Mouse (Mus musculus) CH12.LX (cell line): Measurements from ENCODE around the gene Inhbb.

Source experiments
- CTCF ChIP-seq, 2 experiments: IDR thresholded peaks in 1 of 2; conservative IDR thresholded peaks in 1 of 2; 2 replicates each; pipeline ENCODE4 v1.5.1; 2011 to 2012; ENCODE audit warnings: low read depth in 2 of 2, low read length in 2 of 2, improper control_type of control experiment in 1 of 2, inconsistent platforms in 1 of 2, mild to moderate bottlenecking in 1 of 2, moderate library complexity in 1 of 2
- EP300 ChIP-seq: IDR thresholded peaks from 2 replicates; pipeline ENCODE4 v1.6.1; 2011; ENCODE audit warnings: low read length, improper control_type of control experiment
- IRF4 ChIP-seq: IDR thresholded peaks from 2 replicates; pipeline ENCODE4 v1.6.1; 2014; ENCODE audit warnings: low read depth, mild to moderate bottlenecking, inconsistent platforms, low read length, improper control_type of control experiment
- JUN ChIP-seq: IDR thresholded peaks from 2 replicates; pipeline ENCODE4 v1.6.1; 2011; ENCODE audit warnings: low read depth, mild to moderate bottlenecking, low read length, improper control_type of control experiment, moderate library complexity; ENCODE audit not compliant: insufficient read depth
- MAX ChIP-seq: IDR thresholded peaks from 2 replicates; pipeline ENCODE4 v1.6.1; 2011; ENCODE audit warnings: low read length, improper control_type of control experiment
- MAZ ChIP-seq: IDR thresholded peaks from 2 replicates; pipeline ENCODE4 v1.6.1; 2012; ENCODE audit warnings: low read depth, mild to moderate bottlenecking, inconsistent platforms, low read length, improper control_type of control experiment, moderate library complexity
- POLR2A ChIP-seq: IDR thresholded peaks from 2 replicates; pipeline ENCODE4 v1.6.1; 2011; ENCODE audit warnings: low read depth, mild to moderate bottlenecking, improper control_type of control experiment, low read length
- SMC3 ChIP-seq: IDR thresholded peaks from 2 replicates; pipeline ENCODE4 v1.6.1; 2011; ENCODE audit warnings: low read depth, low read length, improper control_type of control experiment
- ZMIZ1 ChIP-seq: IDR thresholded peaks from 2 replicates; pipeline ENCODE4 v1.6.1; 2012; ENCODE audit warnings: low read depth, mild to moderate bottlenecking, inconsistent platforms, low read length, improper control_type of control experiment

- TF ChIP-seq SMC3 (no peak), EP300 (no peak; the same call in 1 of the 2 replicates), POLR2A (no peak), CTCF (conservative IDR thresholded peaks at IDR 0.05 in 1 of 2, IDR thresholded peaks at IDR 0.05 in 1 of 2; ENCODE audit: low read depth in 2 of 2, low read length in 2 of 2) (no peak), MAX (no peak), ZMIZ1 (no peak), JUN (no peak), MAZ (no peak), IRF4 (peak; percentile 63)
These were observed 16.1 kb upstream of the Inhbb start for GRCm38 (mm10) chr1:119438105-119438637.
